ENCODE assay signal across 8 mouse cellular contexts in the genomic region with DNA sequence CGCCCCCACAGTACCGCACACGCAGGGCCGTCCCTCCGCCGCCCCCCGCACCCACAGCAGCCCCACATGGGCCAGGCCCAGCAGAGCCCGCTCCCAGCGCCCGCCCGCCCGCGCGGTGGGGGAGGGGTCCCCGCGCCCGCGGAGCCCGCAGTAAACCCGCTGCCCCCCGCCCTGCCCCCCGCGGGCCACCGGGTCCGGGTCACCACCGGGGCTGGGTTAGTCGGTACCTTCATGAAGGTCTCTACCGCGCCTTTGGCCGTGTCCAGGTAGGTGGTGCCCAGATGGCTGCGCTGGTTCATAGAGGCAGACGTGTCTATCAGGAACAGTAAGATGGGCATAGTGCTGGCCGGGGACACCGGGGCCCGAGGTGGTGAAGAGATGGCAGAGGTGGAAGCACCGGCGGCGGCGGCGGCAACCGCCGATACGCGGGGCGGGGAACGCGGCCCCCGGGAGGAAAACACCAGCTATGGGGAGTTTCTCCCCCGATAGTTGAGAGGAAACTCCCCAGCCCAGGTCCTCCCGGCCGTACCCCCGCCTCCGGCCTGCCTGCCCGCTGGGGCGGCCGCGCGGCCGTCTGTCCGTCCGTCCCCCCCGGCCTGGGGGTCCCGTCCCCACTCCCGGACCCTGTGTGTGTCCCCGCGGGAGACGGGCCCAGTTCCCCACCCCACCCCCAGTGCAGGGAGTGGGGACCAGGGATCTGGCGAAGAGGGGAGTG. TPM values are rescaled to one million over a fixed set of nuclear protein-coding genes. Genes with fewer than 3 reads are reported as not detected.
DNase-seq lines count a peak whose midpoint lies in the region; ATAC-seq and TF ChIP-seq lines count a peak whose summit lies in the region.

No protein-coding gene starts in this region.

- H3K9ac ChIP-seq in hindbrain, embryonic 16.5 days (ENCODE audit: low read depth, low read length): peak overlapping the region; percentile 97

- peak overlapping the region; percentile 83 for H3K4me2 ChIP-seq in hindbrain, embryonic 16.5 days (ENCODE audit: low read length)

- peaks cover 2% of the 10 kb centered on the region; the same call in 1 of the 2 replicates for H3K4me1 ChIP-seq in cortical plate, adult 2 months (ENCODE audit: control insufficient read depth, insufficient read depth, low read length)
- peaks cover 5% of the 10 kb centered on the region for H3K4me1 ChIP-seq in hindbrain, embryonic 16.5 days (ENCODE audit: control insufficient read depth, insufficient read depth, low read depth, low read length)

- peak overlapping the region; percentile 94 for H3K27ac ChIP-seq in cortical plate, adult 2 months (ENCODE audit: insufficient read depth, low read length)
- H3K27ac ChIP-seq in gastrocnemius, adult 2 months: peak overlapping the region; percentile 98
- peak overlapping the region; percentile 99 for H3K27ac ChIP-seq in hindbrain, embryonic 16.5 days (ENCODE audit: low read depth, low read length)
- H3K27ac ChIP-seq in left cerebral cortex, adult 2 months: peak overlapping the region; percentile 98

- peak; percentile 35 for DNase-seq in R1 (ENCODE audit: low read depth, low spot score)
- peak; percentile 75 for DNase-seq in gastrocnemius, adult 2 months
- peak in 1 of 2 experiments; percentile 62 for DNase-seq in left cerebral cortex, adult 2 months (ENCODE audit: extremely low spot score in 1 of 2, low spot score in 2 of 2)
- DNase-seq in lung, postnatal 4 days: peak; percentile 71 to 74
- peak; percentile 36 for DNase-seq in skeletal muscle tissue, adult 2 months (ENCODE audit: low read depth, low spot score)
- no peak for DNase-seq in retina, postnatal 1 day

- no peak for TF ChIP-seq CTCF in cortical plate, adult 2 months (IDR thresholded peaks at IDR 0.05; ENCODE audit: extremely low read depth, insufficient read depth, low read length)
- TF ChIP-seq CTCF in gastrocnemius, adult 2 months (IDR thresholded peaks at IDR 0.05): no peak
- no peak for TF ChIP-seq CTCF in left cerebral cortex, adult 2 months (IDR thresholded peaks at IDR 0.05)

- intact Hi-C loops in gastrocnemius, adult 2 months (cut with DNase I): loop anchor here (1.0 to 2.0 kb wide), 2 partner anchors 77 to 176 kb away; partner anchors contain the start of gene Wdfy2
- intact Hi-C loops in left cerebral cortex, adult 2 months (cut with DNase I): loop anchor here (1.0 to 5.0 kb wide), 6 partner anchors 73 to 417 kb away; partner anchors contain the start of genes Fam124a and Wdfy2

- 1% methylated on average over 43 of the region's 68 CpGs for WGBS in hindbrain, embryonic 16.5 days

- H3K9me3 ChIP-seq in hindbrain, embryonic 16.5 days (ENCODE audit: control insufficient read depth, low read length): no peaks in the 10 kb centered on the region

- no peaks in the 10 kb centered on the region for H3K36me3 ChIP-seq in hindbrain, embryonic 16.5 days (ENCODE audit: control insufficient read depth, insufficient read depth, low read length)

- ATAC-seq in hindbrain, embryonic 16.5 days: peak; percentile 29

- no peaks in the 10 kb centered on the region for H3K27me3 ChIP-seq in hindbrain, embryonic 16.5 days (replicated peaks; ENCODE audit: control insufficient read depth, insufficient read depth, low read length)

- peak overlapping the region; percentile 91 for H3K4me3 ChIP-seq in cortical plate, adult 2 months (ENCODE audit: insufficient read depth, low read length)
- H3K4me3 ChIP-seq in gastrocnemius, adult 2 months: peak overlapping the region; percentile 98
- peak overlapping the region; percentile 98 for H3K4me3 ChIP-seq in hindbrain, embryonic 16.5 days (ENCODE audit: low read length)
- peak overlapping the region; percentile 90 for H3K4me3 ChIP-seq in left cerebral cortex, adult 2 months

- TF ChIP-seq POLR2A in cortical plate, adult 2 months (IDR thresholded peaks at IDR 0.05; ENCODE audit: extremely low read depth, insufficient read depth, low read length): 0 out of 2 replicates have a peak, but pooled peaks have one; percentile 18

RNA-seq across cellular contexts. Expression of gene Ints6, which starts 0.5 kb away (rescaled TPM):
- 13.7 and 20.2 TPM in 2 replicates for polyA plus RNA-seq in cortical plate, adult 2 months (2012; rRNA removed)
- total RNA-seq in gastrocnemius, adult 2 months (2021): 10 to 100 TPM; 15.9 to 17.6 TPM
- polyA plus RNA-seq in hindbrain, embryonic 16.5 days (2015; fragmentation: Nextera tagmentation; extraction: Ambion mirVana): 12.6 and 12.8 TPM in 2 replicates
- 10 to 100 TPM; 41.0 to 42.2 TPM for total RNA-seq in left cerebral cortex, adult 2 months (2021)
